Mouse (Mus musculus) 416B (cell line): ENCODE data around the gene Gmeb2.

Experiments used
- DNase-seq: peaks from one replicate; pipeline ENCODE4 v3.0.0; 2011; ENCODE audit warnings: low read depth

Gene Gmeb2

DNA sequence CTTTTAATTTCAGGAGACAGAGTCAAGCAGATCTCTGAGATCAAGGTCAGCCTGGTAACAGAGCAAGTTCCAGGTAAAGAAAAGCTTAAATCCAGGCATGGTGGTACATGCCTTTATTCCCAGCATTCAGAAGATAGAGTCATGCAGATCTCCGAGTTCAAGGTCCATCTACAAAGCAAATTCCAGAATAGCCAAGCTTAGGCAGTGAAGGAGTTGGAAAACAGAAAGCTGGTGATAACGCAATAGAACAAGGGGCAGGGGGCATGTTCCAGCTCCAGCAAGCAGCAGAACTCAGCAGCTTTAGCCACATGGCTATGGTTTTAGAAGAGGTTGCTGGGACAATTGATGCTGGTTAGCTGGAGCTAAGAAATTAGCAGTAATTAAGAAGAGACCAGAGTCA lies 62.8 kb downstream of the Gmeb2 start:
- no peak for DNase-seq

DNA sequence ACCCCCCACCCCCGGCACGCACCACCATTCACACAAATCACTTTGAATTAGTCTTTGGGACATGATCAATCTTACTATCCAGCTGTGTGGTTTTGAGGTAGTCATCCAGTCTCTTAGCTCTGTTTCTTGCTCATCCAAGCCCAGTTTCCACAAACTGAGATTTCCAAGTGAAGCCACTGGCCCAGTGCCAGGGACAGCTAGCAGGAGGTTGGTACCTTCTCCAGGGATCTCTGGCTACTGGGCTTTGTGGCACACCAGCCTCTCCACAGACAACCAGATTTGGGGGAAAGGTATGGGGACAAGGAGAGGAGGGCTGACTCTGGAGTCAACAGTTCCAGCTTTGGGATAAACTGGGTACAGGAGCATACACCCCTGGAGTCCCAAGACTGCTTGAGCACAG lies 67.5 kb downstream of the Gmeb2 start:
- DNase-seq = no peak

DNA sequence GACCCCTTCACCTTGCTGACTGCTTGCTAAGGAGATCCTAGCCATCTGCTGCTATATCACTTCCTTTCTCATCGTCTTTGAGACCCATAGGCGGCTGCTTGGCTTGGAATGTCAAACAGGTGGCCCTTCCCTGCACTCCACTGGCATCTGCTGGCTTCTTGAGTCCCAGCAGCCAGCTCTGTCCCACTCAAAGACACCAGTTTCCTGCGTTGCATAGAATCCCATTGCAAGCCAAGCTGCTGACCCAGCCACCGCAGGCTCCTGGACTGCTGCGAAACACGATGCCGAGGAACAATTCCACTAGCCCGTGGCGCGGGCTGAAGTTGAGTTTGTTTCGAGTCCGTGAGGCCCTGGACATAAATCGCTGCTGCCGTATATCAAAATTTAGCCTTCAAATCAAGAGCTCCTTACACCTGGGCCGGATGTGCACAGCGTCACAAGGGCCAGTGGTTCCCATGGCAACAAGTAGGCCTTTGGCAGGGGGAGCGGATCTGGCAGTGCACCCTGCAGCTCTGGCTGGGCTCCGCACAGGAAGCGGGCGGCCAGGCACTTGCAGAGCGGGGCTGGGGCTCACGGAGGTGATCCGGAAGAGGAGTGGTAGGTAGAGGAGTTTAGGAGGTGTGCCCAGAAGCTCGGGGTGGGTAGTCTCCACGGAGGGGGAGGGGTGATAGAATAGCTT lies 68.2 kb downstream of the Gmeb2 start, which contains the start of gene Fndc11:
TSS of gene Fndc11 (plus strand) at position 476 of the 679 bp plus-strand sequence.
- DNase-seq = peak; percentile 61

DNA sequence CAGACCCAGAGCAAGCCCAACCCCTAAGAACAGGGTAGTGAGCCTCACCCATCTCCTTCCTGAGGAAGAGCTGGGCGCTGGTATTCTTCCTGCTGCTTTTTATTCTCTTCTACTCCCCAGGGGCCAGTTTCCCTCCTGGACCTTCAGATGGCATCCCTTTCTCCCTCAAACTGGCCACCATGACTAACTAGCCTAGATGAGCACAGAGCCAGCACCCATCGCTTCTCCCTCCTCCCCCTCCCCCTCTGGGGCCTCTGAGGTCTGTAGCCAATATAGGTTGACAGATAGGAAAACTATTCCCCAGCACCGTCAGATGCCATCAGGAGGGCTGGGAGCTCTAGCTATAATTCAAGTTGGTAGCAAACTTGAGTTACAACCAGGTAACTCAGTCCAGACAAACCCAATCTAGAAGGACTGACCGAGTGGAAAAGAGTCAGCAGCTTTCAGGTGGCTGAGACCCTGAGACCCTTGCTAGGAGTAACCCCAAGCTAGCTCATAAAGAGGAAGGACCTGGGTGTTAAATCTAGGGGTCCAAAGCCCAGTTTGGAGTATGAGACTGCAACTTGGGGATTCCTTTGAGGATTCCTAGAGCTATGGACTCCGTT lies 68.9 kb downstream of the Gmeb2 start:
- peak; percentile 46 for DNase-seq

DNA sequence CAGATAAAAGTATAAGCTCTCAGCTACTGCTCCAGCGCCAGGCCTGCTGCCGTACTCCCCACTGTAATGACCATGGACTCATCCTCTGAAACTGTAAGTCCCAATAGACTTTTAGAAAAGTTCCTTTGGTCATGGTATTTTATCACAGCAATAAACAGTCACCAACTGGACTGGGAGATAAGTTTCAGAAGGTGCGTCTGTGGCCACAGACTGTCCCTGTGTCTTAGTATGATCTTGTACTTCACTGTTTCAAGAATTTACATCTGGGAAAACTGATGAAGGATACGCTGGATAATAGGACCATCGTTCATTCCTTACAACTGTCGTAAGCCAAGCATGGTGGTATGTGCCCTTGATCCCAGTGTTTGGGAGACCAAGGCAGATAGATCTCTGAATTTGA lies 71.8 kb downstream of the Gmeb2 start:
- DNase-seq = no peak

DNA sequence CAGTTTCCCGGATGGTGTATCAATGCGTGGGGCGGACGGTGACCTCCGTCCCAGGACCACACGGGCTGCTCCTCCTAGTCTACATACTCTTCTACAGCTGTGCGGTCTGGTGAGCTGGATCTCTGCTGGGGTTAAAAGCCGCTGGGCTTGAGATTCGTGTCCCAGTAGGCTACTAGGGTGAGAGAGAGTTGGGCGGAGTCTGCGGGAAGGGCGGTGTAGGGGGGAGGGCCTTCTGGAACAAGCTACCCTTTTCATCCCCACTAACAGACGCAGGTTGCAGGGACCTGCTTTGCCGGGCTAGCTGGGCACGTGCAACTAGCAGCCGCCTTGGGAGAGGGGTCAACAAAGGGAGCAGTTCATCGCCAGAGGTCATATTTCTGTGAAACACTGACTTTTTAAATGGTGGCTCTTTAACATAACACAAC lies 74.8 kb downstream of the Gmeb2 start, which contains the start of gene Srms:
TSS of gene Srms (minus strand) at position 165 of the 425 bp plus-strand sequence.
- no peak for DNase-seq

DNA sequence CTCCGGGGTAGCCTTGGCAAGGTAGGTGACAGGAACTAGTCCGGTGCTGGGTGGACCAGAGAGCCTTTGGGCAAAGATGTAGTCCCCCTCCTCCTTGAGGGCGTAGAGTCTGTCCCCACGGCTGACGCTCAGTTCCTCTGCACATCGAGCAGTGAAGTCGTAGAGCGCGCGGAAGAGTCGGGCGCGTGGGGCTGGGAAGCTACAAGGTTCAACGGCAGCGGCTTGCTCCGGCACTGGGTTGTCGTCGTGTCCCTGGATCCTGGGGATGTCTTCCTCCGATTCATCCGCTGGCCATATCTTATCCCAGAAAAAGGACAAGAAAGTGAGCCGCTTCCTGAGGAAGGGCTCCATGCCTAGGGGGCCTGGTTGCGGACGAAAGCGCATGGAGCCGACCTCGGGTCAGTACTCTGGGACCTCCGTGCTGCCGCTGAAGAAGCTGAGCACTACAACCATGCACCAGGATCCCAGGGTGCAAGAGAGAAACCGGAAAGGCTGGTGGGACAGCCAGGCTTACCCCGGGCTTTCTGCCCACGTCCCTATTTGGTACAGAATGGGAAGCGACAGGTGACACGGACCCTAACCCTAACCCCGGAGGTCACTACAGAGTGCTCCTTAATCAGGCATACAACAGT lies 75.3 kb downstream of the Gmeb2 start:
- DNase-seq = no peak

DNA sequence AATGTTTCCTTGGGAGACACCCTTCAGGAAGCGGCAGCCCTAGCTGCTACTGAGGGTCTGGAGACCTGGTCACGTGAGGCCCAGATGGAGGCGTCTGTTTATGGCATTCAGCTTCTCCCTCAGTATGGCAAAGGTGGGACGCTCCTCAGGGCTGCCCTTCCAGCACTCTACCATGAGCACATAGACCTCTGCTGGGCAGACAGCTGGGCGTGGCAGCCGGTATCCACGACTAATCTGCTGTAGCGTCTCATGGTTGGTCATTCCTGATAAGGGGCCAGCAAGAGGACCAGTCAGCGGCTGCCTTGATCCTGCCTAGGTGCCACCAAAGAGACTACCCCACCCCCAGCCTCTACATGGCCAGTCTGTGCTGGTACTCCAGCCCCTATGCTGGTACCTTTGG lies 81.7 kb downstream of the Gmeb2 start:
- DNase-seq = no peak

DNA sequence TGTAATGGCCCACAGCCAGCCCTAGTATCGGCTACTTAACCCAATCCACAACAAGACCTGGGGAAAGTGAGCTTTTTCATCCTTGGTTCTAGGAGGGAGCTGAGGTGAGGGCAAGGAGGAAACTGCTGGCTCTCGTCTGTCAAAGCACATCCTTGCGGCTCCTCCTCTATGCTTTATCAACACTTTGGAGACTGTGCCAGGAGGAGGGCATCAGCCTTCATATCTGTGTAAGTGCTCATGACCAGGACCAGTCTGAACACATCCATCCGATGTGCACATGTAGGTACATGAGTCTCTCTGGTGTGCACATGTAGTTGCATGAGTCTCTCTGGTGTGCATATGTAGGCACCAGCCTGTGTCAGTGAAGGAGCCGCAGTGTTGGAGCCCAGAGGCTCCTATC lies 82.2 kb downstream of the Gmeb2 start:
- no peak for DNase-seq

DNA sequence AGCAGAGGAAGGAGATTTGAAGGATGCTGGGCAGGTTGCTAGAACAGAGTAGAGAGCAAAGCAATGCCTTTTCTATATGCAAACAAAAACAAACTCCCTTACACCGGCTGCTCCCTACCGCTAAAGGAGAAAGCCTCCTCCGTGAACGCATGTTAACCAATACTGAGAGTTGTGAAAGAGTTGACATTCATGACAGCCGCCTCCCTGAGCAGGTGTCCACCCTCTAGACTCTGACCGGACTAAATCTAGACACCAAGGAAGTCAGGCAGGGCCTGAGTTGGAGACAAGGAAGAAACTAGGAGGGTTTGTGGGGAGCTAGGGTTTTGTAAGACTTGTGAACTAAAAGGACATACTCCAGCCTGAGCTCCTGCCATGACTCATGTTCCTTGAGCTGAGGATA lies 84.9 kb downstream of the Gmeb2 start:
- no peak for DNase-seq

DNA sequence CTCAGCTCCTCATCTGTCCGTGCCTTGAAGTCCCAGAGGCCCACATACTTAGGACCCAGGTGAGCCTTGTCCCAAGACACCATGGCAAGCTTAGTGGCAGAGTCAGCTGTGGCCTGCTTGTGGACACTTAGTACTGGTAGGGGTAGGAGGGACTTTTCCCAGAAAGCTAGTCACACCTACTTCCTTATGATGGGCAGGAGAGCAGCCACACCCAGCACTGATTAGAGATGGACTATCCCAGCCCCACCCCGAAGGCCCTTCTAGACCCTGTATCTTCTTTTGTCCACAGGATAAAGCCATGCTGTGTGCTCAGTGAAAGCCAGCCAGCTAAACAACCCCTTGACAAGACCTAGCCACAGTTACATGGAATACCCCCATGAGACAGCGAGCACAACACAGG lies 85.4 kb downstream of the Gmeb2 start, which contains the start of gene Ptk6:
TSS of gene Ptk6 (minus strand) at position 368 of the 400 bp plus-strand sequence.
- no peak for DNase-seq

DNA sequence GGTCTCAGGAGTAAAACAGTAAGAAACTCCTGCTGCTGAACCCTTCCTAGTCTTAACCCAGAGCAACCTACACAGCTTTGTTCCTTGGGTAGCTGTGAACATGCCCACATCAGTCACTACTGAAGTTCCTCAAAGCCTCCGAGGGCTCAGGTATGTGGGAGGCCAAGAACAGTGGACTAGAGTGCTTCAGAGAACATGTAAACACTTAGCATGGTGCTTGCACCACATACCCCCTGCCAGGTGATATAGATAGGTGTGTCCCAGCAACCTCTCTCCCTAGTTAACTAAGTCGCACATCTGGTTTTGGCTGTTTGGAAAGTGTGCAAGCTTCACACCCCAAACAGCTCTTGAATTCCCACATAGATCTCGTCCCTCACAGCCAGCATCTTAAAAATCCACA lies 86.2 kb downstream of the Gmeb2 start:
- no peak for DNase-seq
